Mouse (Mus musculus) midbrain, embryonic 13.5 days (tissue): ENCODE results near the gene Sptb. TPM values are rescaled to one million over a fixed set of nuclear protein-coding genes. Genes with fewer than 3 reads are reported as not detected.
A peak's percentile ranks its signal among the peaks of the same experiment; 100 is the strongest.

ENCODE experiments used
- ATAC-seq: fragments of 200-750 bp; cut with Nextera tagmentation; 2 replicates; pipeline ENCODE4 v1.8.0; 2017; ENCODE audit warnings: mild to moderate bottlenecking, moderate TSS enrichment, moderate library complexity
- H3K27ac ChIP-seq: fragments of 300-500 bp; sonication (generic); 2 replicates; pipeline ENCODE4 v1.5.1; 2015; ENCODE audit warnings: inconsistent platforms, mild to moderate bottlenecking, moderate library complexity
- H3K27me3 ChIP-seq: fragments of 300-500 bp; sonication (generic); 2 replicates; pipeline ENCODE4 v1.6.1; 2015; ENCODE audit warnings: mild to moderate bottlenecking, inconsistent platforms
- H3K36me3 ChIP-seq: fragments of 300-500 bp; sonication (generic); 2 replicates; pipeline ENCODE4 v1.6.1; 2015; ENCODE audit warnings: mild to moderate bottlenecking, inconsistent platforms
- H3K4me1 ChIP-seq: fragments of 300-500 bp; sonication (generic); replicated peaks from 2 replicates; pipeline ENCODE4 v1.6.1; 2015; ENCODE audit warnings: inconsistent platforms
- H3K4me2 ChIP-seq: fragments of 300-500 bp; sonication (generic); replicated peaks from 2 replicates; pipeline ENCODE4 v1.6.1; 2015; ENCODE audit warnings: moderate library complexity, mild to moderate bottlenecking, inconsistent platforms
- H3K4me3 ChIP-seq: fragments of 300-500 bp; sonication (generic); replicated peaks from 2 replicates; pipeline ENCODE4 v1.5.1; 2015; ENCODE audit warnings: mild to moderate bottlenecking, inconsistent platforms
- H3K9ac ChIP-seq: fragments of 300-500 bp; sonication (generic); replicated peaks from 2 replicates; pipeline ENCODE4 v1.6.1; 2015; ENCODE audit warnings: mild to moderate bottlenecking, inconsistent platforms
- H3K9me3 ChIP-seq: fragments of 300-500 bp; sonication (generic); 2 replicates; pipeline ENCODE4 v1.6.1; 2016; ENCODE audit warnings: mild to moderate bottlenecking, inconsistent platforms
- WGBS: fragments of 180-500 bp; shearing (Covaris S2); methylation state at CpG from one replicate; pipeline ENCODE4 v1.1.7; 2015; 5-methylcytosine and 5-hydroxymethylcytosine counted together
- polyA plus RNA-seq: library from polyadenylated mRNA; unstranded; fragments of >200 nt; fragmentation: Nextera tagmentation; extraction: Ambion mirVana; gene quantifications from 2 replicates; pipeline ENCODE4 v1.2.1, GENCODE M21; 2015

The Sptb gene
- polyA plus RNA-seq, 1 experiment from 2014 or later: 1.1 TPM

DNA sequence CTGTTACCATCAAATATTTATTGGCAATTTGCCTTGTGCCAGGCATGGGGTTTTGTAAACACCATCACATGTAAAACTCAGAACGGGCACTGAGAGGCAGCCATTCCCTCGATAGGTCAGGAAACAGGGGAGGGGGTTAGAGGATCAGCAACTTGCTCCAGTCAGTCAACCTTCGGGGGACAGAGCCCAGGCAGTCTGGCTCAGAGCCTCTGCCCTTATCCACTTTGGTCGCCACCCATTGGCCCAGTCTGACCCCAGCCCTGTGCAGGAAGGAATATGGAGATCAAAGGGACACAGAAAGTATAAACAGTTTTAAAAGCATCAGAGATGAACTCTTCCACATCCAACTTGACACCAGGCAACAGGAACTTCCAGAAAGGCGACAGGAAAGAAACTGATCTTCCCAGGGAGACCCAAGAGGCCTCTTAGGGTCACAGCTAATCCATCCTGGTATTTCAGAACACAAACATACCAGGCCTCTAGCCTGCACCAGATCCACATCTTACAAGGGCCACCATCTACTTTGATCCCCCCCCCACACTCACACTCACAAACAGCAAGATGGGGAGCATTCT is 40.3 kb downstream of the Sptb start:
- ATAC-seq: no peak
- no peaks in the 10 kb centered on the region for H3K27me3 ChIP-seq
- WGBS: 32% methylated on average over 5 of the region's 5 CpGs

DNA sequence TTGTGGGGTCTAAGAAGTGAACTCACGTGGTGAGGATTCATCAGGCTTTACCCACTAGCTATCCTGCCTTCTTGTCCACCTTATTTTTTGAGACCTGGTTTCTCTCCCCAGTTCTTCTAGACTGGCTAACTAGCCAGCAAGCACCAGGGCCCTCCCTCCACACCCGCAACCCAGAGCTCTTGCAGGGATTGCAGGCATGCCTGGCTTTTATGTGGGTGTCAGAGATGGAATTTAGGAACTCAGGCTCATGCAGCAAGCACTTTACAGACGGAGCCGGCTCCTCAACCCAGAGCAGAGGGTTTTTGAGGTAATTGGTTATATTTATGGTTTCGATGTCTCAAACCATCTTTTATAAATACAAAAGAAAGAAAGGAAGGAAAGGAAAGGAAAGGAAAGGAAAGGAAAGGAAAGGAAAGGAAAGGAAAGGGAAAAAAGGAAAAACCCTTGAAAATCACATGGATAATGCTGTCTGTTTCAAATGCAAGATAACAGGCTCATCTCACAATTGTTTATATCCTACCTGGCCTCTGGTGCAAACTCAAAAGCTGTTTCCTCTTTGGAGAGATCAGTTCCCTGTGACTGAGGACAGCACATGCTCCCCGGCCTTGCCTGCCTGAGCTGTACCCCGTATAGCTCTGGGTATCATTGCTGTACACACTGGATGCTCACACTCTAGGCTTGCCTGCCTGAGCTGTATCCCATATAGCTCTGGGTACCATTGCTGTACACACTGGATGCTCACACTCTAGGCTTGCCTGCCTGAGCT is 41.5 kb downstream of the Sptb start:
- Histone ChIP-seq H3K36me3 (no peaks in the 10 kb centered on the region), H3K4me2 (no peak overlapping the region), H3K27me3 (no peaks in the 10 kb centered on the region), H3K4me3 (no peak overlapping the region), H3K27ac (no peak overlapping the region), H3K9ac (no peak overlapping the region), H3K4me1 (peaks cover 4% of the 10 kb centered on the region; the same call in 1 of the 2 replicates), H3K9me3 (no peaks in the 10 kb centered on the region)
- WGBS: 91% methylated on average over 7 of the region's 7 CpGs
- no peak for ATAC-seq

More for the DNA sequence above, 40.3 kb downstream of the Sptb start:
- no peaks in the 10 kb centered on the region for H3K9me3 ChIP-seq
- H3K4me2 ChIP-seq: no peak overlapping the region
- no peak overlapping the region for H3K9ac ChIP-seq
- peaks cover 8% of the 10 kb centered on the region; the same call in 1 of the 2 replicates for H3K4me1 ChIP-seq
- no peak overlapping the region for H3K27ac ChIP-seq
- H3K4me3 ChIP-seq: no peak overlapping the region
- no peaks in the 10 kb centered on the region for H3K36me3 ChIP-seq

DNA sequence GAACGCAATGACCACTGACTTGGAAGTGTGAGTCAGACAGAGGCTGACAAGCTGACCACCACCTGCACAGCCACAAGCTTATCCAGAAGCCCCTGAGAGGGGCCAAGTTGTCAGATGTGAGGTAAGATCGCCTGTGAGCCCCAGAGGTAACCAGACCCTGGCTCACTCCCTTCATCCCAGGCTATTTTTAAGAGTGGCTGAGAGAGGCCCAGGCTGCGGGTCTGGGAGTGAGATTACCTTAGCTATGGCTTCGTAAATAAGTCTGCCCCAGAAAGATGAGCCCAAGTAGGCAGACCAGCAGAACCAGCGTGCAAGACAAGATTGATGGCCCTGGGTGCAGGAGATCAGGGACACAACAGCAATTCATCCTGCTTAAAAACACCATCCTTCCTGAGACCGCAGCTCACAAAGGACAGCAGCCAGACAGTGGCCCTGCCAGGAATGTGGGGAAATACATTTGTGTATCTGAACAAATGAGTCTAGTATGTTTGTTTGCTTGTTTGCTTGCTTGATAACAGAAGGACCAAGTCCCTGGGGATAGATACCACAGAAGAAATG is 58.5 kb downstream of the Sptb start:
- Histone ChIP-seq H3K4me3 (no peak overlapping the region), H3K4me2 (no peak overlapping the region), H3K27ac (no peak overlapping the region), H3K4me1 (peaks cover 11% of the 10 kb centered on the region), H3K9ac (no peak overlapping the region), H3K27me3 (no peaks in the 10 kb centered on the region), H3K9me3 (no peaks in the 10 kb centered on the region; the same call in 1 of the 2 replicates), H3K36me3 (no peaks in the 10 kb centered on the region)
- ATAC-seq: no peak
- WGBS: 93% methylated on average over 6 of the region's 6 CpGs

DNA sequence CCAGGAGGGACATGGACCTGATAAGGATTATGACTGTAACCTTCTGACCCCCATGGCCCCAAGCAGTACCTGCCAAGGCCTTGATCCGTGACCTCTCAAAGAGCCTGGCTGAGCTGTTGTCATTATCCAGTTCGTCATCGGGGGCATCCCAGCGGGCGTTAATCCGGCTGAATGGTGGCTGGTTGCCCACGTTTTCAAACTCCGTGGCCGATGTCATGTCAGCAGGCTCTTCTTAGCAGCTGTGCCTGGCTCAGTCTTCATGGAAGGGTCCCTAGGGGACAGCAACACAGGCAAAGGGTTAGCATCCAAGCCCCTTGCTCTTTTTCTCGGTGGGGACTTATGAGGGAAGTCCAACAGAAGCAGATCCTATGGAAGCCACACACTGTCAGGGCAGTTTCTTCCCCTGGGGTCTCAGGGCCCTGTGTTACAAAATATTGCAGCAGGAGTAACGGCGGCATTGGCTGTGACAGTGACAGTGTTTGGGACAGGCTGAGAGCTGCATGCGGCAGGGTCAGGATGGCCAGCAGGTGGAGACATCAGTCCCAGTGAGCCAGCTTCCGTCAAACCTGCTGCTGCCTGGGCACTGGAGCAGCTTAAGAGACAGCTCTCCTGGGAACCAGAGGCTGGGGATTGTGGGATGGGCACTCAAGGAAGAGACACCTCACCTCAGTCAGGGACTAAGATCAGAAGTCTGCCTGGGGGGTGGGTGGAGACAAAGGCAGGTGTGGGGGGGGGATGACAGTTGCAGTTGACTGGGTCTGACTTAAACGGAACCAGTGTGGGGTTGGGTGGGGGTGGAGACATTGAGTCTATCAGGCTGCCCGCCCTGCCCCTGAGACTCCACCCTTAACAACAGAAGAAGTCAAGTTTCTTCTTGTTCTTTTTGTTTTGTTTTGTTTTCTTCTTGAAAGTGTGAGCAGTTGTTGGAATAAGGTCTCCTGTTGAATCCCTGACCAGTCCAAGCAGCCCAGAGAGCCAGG is 60.3 kb downstream of the Sptb start:
- 40% methylated on average over 16 of the region's 16 CpGs for WGBS
- H3K36me3 ChIP-seq: no peaks in the 10 kb centered on the region
- peak; percentile 81 for ATAC-seq
- H3K9me3 ChIP-seq: no peaks in the 10 kb centered on the region; the same call in 1 of the 2 replicates
- H3K4me2 ChIP-seq: no peak overlapping the region
- no peak overlapping the region for H3K4me3 ChIP-seq
- H3K27me3 ChIP-seq: 0 out of 2 replicates have a peak, but pooled peaks cover 3% of the 10 kb centered on the region
- no peak overlapping the region for H3K9ac ChIP-seq
- peaks cover 20% of the 10 kb centered on the region for H3K4me1 ChIP-seq
- H3K27ac ChIP-seq: no peak overlapping the region

DNA sequence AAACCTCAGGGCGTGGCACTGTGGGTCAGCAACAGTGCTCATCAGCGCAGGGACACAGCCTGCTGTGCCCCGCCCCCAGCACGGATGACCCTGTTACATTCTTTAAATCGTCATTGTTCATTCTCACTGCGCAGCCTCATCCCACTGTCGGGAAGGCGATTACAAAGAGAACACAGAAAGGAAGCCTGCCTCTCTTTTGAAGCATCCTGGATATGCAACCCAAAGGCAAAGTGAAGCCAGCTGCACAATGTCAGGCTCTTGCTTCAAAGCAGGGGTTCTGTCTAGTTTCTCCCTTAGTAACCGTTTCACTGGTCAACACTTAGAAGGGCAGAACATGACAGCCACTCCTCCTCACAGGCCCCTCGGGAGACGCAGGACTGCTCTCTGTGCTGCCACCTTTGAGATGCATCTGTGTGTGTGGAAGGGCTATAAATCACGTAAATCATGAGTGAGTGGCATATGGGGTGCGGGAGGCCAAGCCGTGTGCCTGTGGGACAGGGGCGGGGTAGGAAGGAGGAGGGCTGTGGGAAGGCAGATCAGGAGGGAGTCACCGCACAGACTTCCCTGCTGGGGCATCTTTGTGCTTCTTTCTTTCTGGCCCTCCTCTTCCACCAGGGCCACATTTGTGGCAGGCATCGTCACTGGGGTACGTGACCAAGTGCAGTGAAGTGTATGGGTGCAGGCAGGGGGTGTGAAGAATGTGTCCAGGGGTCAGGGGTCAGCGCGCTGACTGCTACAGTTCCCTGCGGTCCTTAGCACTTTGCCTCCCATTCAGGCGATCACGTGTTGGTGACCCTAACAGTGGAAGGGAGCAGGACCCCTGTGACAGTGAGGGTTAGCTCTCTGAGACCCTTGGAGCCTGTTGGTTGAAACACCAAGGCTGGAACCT is 64.9 kb downstream of the Sptb start:
- Histone ChIP-seq H3K4me3 (no peak overlapping the region), H3K36me3 (no peaks in the 10 kb centered on the region), H3K4me1 (peaks cover 32% of the 10 kb centered on the region), H3K27ac (peak overlapping the region; percentile 47), H3K4me2 (peak overlapping the region; percentile 8; the same call in 1 of the 2 replicates), H3K9me3 (no peaks in the 10 kb centered on the region), H3K27me3 (0 out of 2 replicates have a peak, but pooled peaks cover 3% of the 10 kb centered on the region), H3K9ac (peak overlapping the region; percentile 16; the same call in 1 of the 2 replicates)
- ATAC-seq: peak; percentile 21; the same call in 1 of the 2 replicates
- WGBS: 43% methylated on average over 23 of the region's 23 CpGs

DNA sequence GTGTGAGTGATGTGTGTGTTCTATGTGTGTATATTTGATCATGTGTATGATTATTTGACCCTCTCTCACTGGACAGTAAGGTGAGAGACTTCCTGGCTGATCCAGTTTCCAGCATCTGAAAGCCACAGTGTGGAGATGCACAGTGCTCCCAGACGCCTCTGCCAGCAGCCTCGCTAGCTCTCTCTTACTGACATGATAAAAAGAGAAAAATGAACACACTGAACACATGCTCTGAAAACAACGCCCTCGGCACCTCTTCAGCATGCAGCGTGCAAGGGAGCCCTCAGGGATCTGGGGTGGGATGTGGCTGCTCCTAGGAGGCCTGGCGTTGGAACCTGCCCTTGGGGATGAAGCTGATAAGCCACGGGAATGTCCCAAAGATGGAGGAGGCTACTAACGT is 66.7 kb downstream of the Sptb start:
- peak; percentile 29 for ATAC-seq
- Histone ChIP-seq H3K4me3 (no peak overlapping the region), H3K36me3 (no peaks in the 10 kb centered on the region), H3K4me2 (no peak overlapping the region), H3K27ac (peak overlapping the region; percentile 65), H3K27me3 (0 out of 2 replicates have a peak, but pooled peaks cover 3% of the 10 kb centered on the region), H3K9ac (no peak overlapping the region), H3K4me1 (peaks cover 23% of the 10 kb centered on the region), H3K9me3 (no peaks in the 10 kb centered on the region)
- WGBS: 70% methylated on average over 8 of the region's 8 CpGs

DNA sequence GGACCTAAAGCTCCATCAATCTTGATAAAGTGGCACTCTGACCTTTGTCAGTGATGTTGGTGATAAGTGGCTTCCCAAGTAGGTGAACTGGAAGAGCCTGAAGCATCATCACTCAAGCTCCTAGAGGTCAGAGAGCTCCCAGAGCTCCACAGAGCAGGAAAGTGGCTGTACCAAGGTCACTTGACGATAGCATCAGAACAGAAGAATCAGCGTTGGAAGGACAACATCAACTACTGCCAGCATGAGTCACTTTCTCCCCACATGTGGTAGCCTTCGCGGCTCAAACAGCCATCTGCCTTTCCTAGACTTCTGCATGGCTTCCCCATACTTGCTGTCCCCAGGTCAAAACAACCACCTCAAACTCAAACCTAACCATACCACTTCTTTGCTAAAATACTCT is 67.7 kb downstream of the Sptb start:
- H3K27ac ChIP-seq: no peak overlapping the region
- H3K27me3 ChIP-seq: 0 out of 2 replicates have a peak, but pooled peaks cover 3% of the 10 kb centered on the region
- H3K4me3 ChIP-seq: no peak overlapping the region
- H3K9me3 ChIP-seq: no peaks in the 10 kb centered on the region
- H3K9ac ChIP-seq: no peak overlapping the region
- no peak for ATAC-seq
- 95% methylated on average over 4 of the region's 4 CpGs for WGBS
- H3K4me2 ChIP-seq: no peak overlapping the region
- H3K4me1 ChIP-seq: peaks cover 23% of the 10 kb centered on the region
- no peaks in the 10 kb centered on the region for H3K36me3 ChIP-seq

DNA sequence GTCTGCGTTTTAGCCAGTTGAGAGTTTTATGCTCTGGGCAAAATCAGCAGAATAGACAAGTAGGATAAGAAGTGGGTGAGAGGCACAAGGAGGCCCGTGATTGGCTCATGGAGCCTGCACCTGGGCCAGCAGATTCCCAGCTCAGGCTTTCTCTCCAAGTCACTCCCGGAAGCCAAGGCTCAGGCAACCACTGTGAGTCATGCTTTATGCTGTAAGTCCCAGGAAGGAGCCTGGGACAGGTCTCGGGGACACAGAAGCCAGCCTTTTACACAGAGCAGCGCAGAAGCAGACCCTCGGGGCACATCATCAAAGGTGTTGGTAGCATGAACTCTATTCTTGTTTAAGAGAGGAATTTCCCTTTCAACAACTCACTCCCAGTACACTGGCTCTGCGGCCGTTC is 69.7 kb downstream of the Sptb start:
- ATAC-seq: no peak
- no peak overlapping the region for H3K27ac ChIP-seq
- 45% methylated on average over 8 of the region's 8 CpGs for WGBS

DNA sequence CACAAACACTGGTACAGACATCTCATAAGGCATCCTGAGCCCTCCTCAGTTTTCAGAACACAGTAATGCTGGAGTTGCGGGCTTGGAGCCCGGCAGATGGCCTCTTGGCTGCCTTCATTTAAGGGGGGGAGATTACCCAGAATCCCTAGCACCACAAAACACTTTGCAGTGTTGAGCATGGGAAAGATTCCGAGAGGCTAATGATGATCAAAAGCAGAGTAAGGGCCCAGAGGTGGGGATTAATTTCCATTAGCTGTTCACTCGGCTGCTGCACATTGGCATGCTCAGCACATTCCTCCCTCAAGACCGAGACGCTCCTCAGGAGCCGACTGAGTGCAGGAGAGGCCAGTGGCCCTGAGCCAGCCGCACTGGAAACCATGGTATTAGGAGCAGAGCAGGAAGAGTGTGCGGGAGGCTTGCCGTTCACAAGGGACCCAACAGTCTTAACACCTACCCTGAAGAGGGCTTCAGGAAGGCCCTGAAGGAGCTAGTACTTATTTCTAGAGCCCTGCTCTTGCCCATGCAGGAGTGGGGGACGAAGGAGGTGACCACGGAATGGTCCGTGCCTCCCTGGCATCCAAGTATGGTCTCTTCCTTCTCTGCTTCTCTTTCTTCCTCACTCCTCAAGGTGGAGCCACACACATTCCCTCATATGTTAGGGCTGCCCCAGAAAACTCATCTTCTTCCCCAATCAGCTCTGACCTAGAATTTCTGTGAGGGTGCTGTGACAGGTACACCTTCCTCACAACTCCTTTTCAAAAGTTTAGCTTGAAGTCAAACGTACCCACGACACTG is 75.3 kb downstream of the Sptb start:
- H3K36me3 ChIP-seq: no peaks in the 10 kb centered on the region
- H3K9me3 ChIP-seq: no peaks in the 10 kb centered on the region
- 43% methylated on average over 15 of the region's 15 CpGs for WGBS
- H3K4me1 ChIP-seq: peaks cover 11% of the 10 kb centered on the region
- ATAC-seq: peak; percentile 92
- no peak overlapping the region for H3K9ac ChIP-seq
- H3K27ac ChIP-seq: peak overlapping the region; percentile 68
- no peaks in the 10 kb centered on the region for H3K27me3 ChIP-seq
- H3K4me2 ChIP-seq: peak overlapping the region; percentile 34
- H3K4me3 ChIP-seq: no peak overlapping the region

More for the DNA sequence above, 69.7 kb downstream of the Sptb start:
- Histone ChIP-seq H3K36me3 (no peaks in the 10 kb centered on the region), H3K9me3 (no peaks in the 10 kb centered on the region), H3K9ac (no peak overlapping the region), H3K27me3 (no peaks in the 10 kb centered on the region), H3K4me1 (peaks cover 20% of the 10 kb centered on the region), H3K4me3 (no peak overlapping the region), H3K4me2 (no peak overlapping the region)

DNA sequence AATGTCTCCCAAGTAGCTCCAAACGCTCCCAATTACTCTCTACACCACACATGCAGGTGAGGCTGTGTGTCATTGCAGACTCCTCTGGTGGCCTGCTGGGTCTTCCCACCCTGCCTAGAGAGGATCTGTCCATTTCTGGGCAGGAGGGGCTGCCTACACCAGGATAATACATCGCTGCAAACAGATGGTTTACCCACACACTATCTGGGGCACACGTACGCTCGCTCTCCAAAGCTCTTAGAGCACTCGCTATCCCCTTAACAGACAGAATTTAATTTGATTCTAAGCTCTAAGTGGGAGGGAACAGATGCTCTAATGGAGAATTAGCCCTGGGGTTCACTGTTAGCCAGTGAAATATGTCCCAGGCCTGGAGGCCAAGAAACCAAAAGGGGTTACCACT is 87.0 kb downstream of the Sptb start:
- Histone ChIP-seq H3K4me1 (0 out of 2 replicates have a peak, but pooled peaks cover 7% of the 10 kb centered on the region), H3K36me3 (no peaks in the 10 kb centered on the region), H3K4me2 (no peak overlapping the region), H3K27ac (no peak overlapping the region), H3K9ac (no peak overlapping the region), H3K9me3 (no peaks in the 10 kb centered on the region), H3K4me3 (no peak overlapping the region), H3K27me3 (no peaks in the 10 kb centered on the region)
- WGBS: 65% methylated on average over 6 of the region's 6 CpGs
- no peak for ATAC-seq
